Mouse (Mus musculus): ENCODE results near the gene Sphk1. TPM values are rescaled to one million over a fixed set of nuclear protein-coding genes. Genes with fewer than 3 reads are reported as not detected.

The Sphk1 gene
- polyA plus RNA-seq, 1 experiment, result 3.3 TPM

- Histone ChIP-seq H3K27ac (ENCODE audit: control insufficient read depth, insufficient read depth, low read depth, low read length) (no peak overlapping the region), H3K4me1 (ENCODE audit: control insufficient read depth, insufficient read depth, low read length) (no peaks in the 10 kb centered on the region), H3K36me3 (ENCODE audit: control insufficient read depth, insufficient read depth, low read length) (peaks cover 4% of the 10 kb centered on the region), H3K4me3 (ENCODE audit: control insufficient read depth, low read depth, low read length) (no peak overlapping the region), H3K27me3 (ENCODE audit: control insufficient read depth, insufficient read depth, low read length) (no peaks in the 10 kb centered on the region)
- TF ChIP-seq POLR2A (IDR thresholded peaks at IDR 0.05; ENCODE audit: control insufficient read depth, low read depth, low read length) (no peak), CTCF (IDR thresholded peaks at IDR 0.05; ENCODE audit: control insufficient read depth, insufficient read depth, insufficient replicate concordance, low read depth, low read length) (no peak)
These were observed 10.5 kb downstream of the Sphk1 start for GRCm38 (mm10) chr11:116541183-116541582.

GRCm38 (mm10) chr11:116543110-116543509, 12.4 kb downstream of the Sphk1 start:
- Histone ChIP-seq H3K27me3 (ENCODE audit: control insufficient read depth, insufficient read depth, low read length) (no peaks in the 10 kb centered on the region), H3K4me3 (ENCODE audit: control insufficient read depth, low read depth, low read length) (no peak overlapping the region), H3K27ac (ENCODE audit: control insufficient read depth, insufficient read depth, low read depth, low read length) (no peak overlapping the region), H3K36me3 (ENCODE audit: control insufficient read depth, insufficient read depth, low read length) (peaks cover 10% of the 10 kb centered on the region), H3K4me1 (ENCODE audit: control insufficient read depth, insufficient read depth, low read length) (no peaks in the 10 kb centered on the region)
- TF ChIP-seq POLR2A (IDR thresholded peaks at IDR 0.05; ENCODE audit: control insufficient read depth, low read depth, low read length) (no peak; the same call in 1 of the 2 replicates), CTCF (IDR thresholded peaks at IDR 0.05; ENCODE audit: control insufficient read depth, insufficient read depth, insufficient replicate concordance, low read depth, low read length) (peak; percentile 67; the same call in 1 of the 2 replicates)

GRCm38 (mm10) chr11:116547296-116548060, 16.8 kb downstream of the Sphk1 start:
- Histone ChIP-seq H3K27ac (ENCODE audit: control insufficient read depth, insufficient read depth, low read depth, low read length) (no peak overlapping the region), H3K36me3 (ENCODE audit: control insufficient read depth, insufficient read depth, low read length) (peaks cover 6% of the 10 kb centered on the region)
- no peak for TF ChIP-seq POLR2A (IDR thresholded peaks at IDR 0.05; ENCODE audit: control insufficient read depth, low read depth, low read length)
- no peak for TF ChIP-seq CTCF (IDR thresholded peaks at IDR 0.05; ENCODE audit: control insufficient read depth, insufficient read depth, insufficient replicate concordance, low read depth, low read length)

GRCm38 (mm10) chr11:116548780-116549179, 18.1 kb downstream of the Sphk1 start:
- Histone ChIP-seq H3K36me3 (ENCODE audit: control insufficient read depth, insufficient read depth, low read length) (peaks cover 6% of the 10 kb centered on the region), H3K27ac (ENCODE audit: control insufficient read depth, insufficient read depth, low read depth, low read length) (no peak overlapping the region), H3K4me3 (ENCODE audit: control insufficient read depth, low read depth, low read length) (no peak overlapping the region), H3K4me1 (ENCODE audit: control insufficient read depth, insufficient read depth, low read length) (peaks cover 3% of the 10 kb centered on the region; the same call in 1 of the 2 replicates), H3K27me3 (ENCODE audit: control insufficient read depth, insufficient read depth, low read length) (no peaks in the 10 kb centered on the region)
- no peak for TF ChIP-seq CTCF (IDR thresholded peaks at IDR 0.05; ENCODE audit: control insufficient read depth, insufficient read depth, insufficient replicate concordance, low read depth, low read length)
- TF ChIP-seq POLR2A (IDR thresholded peaks at IDR 0.05; ENCODE audit: control insufficient read depth, low read depth, low read length), result no peak; the same call in 1 of the 2 replicates

More at GRCm38 (mm10) chr11:116547296-116548060, 16.8 kb downstream of the Sphk1 start:
- Histone ChIP-seq H3K4me3 (ENCODE audit: control insufficient read depth, low read depth, low read length) (no peak overlapping the region), H3K27me3 (ENCODE audit: control insufficient read depth, insufficient read depth, low read length) (no peaks in the 10 kb centered on the region), H3K4me1 (ENCODE audit: control insufficient read depth, insufficient read depth, low read length) (peaks cover 3% of the 10 kb centered on the region; the same call in 1 of the 2 replicates)

GRCm38 (mm10) chr11:116549273-116550038, 18.7 kb downstream of the Sphk1 start:
- H3K27ac ChIP-seq (ENCODE audit: control insufficient read depth, insufficient read depth, low read depth, low read length), result no peak overlapping the region
- no peaks in the 10 kb centered on the region for H3K27me3 ChIP-seq (ENCODE audit: control insufficient read depth, insufficient read depth, low read length)
- peaks cover 3% of the 10 kb centered on the region; the same call in 1 of the 2 replicates for H3K4me1 ChIP-seq (ENCODE audit: control insufficient read depth, insufficient read depth, low read length)
- H3K4me3 ChIP-seq (ENCODE audit: control insufficient read depth, low read depth, low read length), result no peak overlapping the region
- H3K36me3 ChIP-seq (ENCODE audit: control insufficient read depth, insufficient read depth, low read length), result peaks cover 6% of the 10 kb centered on the region
- TF ChIP-seq POLR2A (IDR thresholded peaks at IDR 0.05; ENCODE audit: control insufficient read depth, low read depth, low read length) (no peak), CTCF (IDR thresholded peaks at IDR 0.05; ENCODE audit: control insufficient read depth, insufficient read depth, insufficient replicate concordance, low read depth, low read length) (no peak)

- Histone ChIP-seq H3K4me1 (ENCODE audit: control insufficient read depth, insufficient read depth, low read length) (peaks cover 3% of the 10 kb centered on the region; the same call in 1 of the 2 replicates), H3K27ac (ENCODE audit: control insufficient read depth, insufficient read depth, low read depth, low read length) (no peak overlapping the region)
- TF ChIP-seq POLR2A (IDR thresholded peaks at IDR 0.05; ENCODE audit: control insufficient read depth, low read depth, low read length), result no peak
- no peak for TF ChIP-seq CTCF (IDR thresholded peaks at IDR 0.05; ENCODE audit: control insufficient read depth, insufficient read depth, insufficient replicate concordance, low read depth, low read length)
These were observed 20.0 kb downstream of the Sphk1 start for GRCm38 (mm10) chr11:116550748-116551147.

GRCm38 (mm10) chr11:116552194-116552593, 21.5 kb downstream of the Sphk1 start:
- Histone ChIP-seq H3K27ac (ENCODE audit: control insufficient read depth, insufficient read depth, low read depth, low read length) (no peak overlapping the region), H3K4me3 (ENCODE audit: control insufficient read depth, low read depth, low read length) (no peak overlapping the region), H3K4me1 (ENCODE audit: control insufficient read depth, insufficient read depth, low read length) (peaks cover 6% of the 10 kb centered on the region; the same call in 1 of the 2 replicates), H3K36me3 (ENCODE audit: control insufficient read depth, insufficient read depth, low read length) (no peaks in the 10 kb centered on the region; the same call in 1 of the 2 replicates), H3K27me3 (ENCODE audit: control insufficient read depth, insufficient read depth, low read length) (no peaks in the 10 kb centered on the region)
- no peak for TF ChIP-seq POLR2A (IDR thresholded peaks at IDR 0.05; ENCODE audit: control insufficient read depth, low read depth, low read length)
- no peak for TF ChIP-seq CTCF (IDR thresholded peaks at IDR 0.05; ENCODE audit: control insufficient read depth, insufficient read depth, insufficient replicate concordance, low read depth, low read length)

More at GRCm38 (mm10) chr11:116550748-116551147, 20.0 kb downstream of the Sphk1 start:
- Histone ChIP-seq H3K4me3 (ENCODE audit: control insufficient read depth, low read depth, low read length) (no peak overlapping the region), H3K27me3 (ENCODE audit: control insufficient read depth, insufficient read depth, low read length) (no peaks in the 10 kb centered on the region), H3K36me3 (ENCODE audit: control insufficient read depth, insufficient read depth, low read length) (peaks cover 6% of the 10 kb centered on the region)

Data from testis, adult 2 months (tissue).